Mouse (Mus musculus) left cerebral cortex, adult 2 months (tissue): ENCODE measurements around the gene Olfr878. TPM values are rescaled to one million over a fixed set of nuclear protein-coding genes. Genes with fewer than 3 reads are reported as not detected.

ENCODE experiments used
- DNase-seq, 2 experiments: peaks; one replicate each; pipeline ENCODE4 v3.0.0; 2021 to 2022; ENCODE audit warnings: low spot score in 2 of 2, mixed read lengths in 1 of 2; ENCODE audit errors: extremely low spot score in 1 of 2
- H3K27ac ChIP-seq: fragments of 200-600 bp; 2 replicates; pipeline ENCODE4 v1.8.1; 2022
- H3K4me3 ChIP-seq: fragments of 200-600 bp; 2 replicates; pipeline ENCODE4 v1.8.1; 2022
- CTCF ChIP-seq: fragments of 200-600 bp; IDR thresholded peaks from 2 replicates; pipeline ENCODE4 v1.8.1; 2022; ENCODE audit warnings: antibody characterized with exemption, mild to moderate bottlenecking, moderate library complexity
- intact Hi-C: fragments of 180-260 bp; cut with DNase I; formaldehyde crosslinking; loops from one replicate; pipeline ENCODE4 v1.15.1; 2025
- long read RNA-seq, 2 experiments: library from polyadenylated mRNA; stranded (forward); transcript quantifications; one replicate each; pipeline ENCODE4 v2.0.0; 2021; ENCODE audit warnings: borderline mapping rate in 2 of 2
- total RNA-seq, 2 experiments: library from RNA; stranded (reverse); gene quantifications; 2 replicates each; pipeline ENCODE4 v1.2.3; 2021

Gene Olfr878
- under 1 TPM; 0.23 to 0.36 TPM for total RNA-seq
- long read RNA-seq, experiment 1, result 0 reads
- long read RNA-seq, experiment 2, result 0 reads

DNA sequence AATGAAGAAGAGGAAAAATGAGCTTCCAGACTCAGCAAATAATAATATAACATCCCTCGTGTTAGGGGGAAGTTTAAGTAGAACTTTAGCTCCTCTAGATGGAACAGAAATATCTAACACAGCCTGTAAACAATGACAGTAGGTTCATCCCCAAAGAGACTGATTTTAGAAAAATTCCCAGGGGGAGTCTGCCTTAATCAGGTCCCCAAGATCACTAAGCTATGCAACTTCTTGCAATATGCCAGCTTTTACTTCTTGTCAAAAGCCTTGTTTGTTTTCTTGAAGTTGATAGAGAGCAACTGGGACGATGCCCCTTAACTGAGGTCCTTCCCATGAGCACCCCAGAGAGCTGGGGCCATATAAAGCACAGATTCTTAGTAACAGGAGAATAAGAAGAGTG is at the start of gene Olfr878:
TSS of gene Olfr878 (plus strand) at position 301 of the 400 bp plus-strand sequence.
- Histone ChIP-seq H3K27ac (peak within 1 kb of the TSS; percentile 32), H3K4me3 (no peak within 1 kb of the TSS)
- intact Hi-C loops, result loop anchor here (5.0 kb wide), 1 partner anchor 105 kb away; no protein-coding TSS in a partner anchor
- TF ChIP-seq CTCF, result no peak
- DNase-seq, result no peak

DNA sequence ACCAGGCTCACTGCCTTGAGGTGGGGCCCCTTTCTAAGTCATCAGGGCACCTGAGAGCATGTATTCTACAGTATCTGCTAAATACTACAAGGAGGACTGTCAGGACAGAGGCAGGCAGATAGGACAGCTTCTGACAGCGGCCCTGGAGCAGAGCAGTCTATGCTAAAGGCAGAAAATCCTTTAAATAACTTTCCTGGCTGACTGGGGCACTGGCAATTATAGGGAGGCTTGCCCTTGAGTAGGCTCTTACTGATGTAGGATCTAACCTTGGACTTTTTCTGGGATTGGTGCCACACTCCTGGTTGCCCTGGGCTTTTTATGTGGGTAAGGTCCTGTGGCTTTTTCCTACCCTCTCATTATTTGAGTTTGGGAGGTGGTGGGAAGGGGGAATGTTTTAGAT is 47.4 kb upstream of the Olfr878 start:
- no peak for TF ChIP-seq CTCF
- intact Hi-C loops, result no loop called here
- no peak overlapping the region for H3K4me3 ChIP-seq
- H3K27ac ChIP-seq, result no peak overlapping the region
- DNase-seq, result no peak

DNA sequence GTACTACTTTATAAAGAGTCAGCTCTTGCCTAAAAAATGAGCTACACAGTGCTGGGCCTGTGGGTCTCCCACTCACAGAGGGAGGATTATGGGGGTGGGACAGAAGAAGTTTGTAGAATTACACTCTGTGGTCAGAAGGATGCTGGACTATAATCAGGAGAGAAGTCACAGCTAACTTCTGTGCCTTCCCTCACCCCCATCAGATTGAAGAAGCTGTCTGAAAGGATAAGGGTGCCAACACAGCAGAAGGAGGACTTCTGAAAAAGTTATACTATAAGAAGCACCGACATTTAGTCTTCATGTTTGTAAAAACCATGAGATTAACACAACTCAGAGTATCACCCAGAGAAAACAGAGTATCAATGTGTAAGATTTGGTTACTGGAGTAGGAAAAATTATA is 46.5 kb upstream of the Olfr878 start:
- no peak overlapping the region; the same call in 1 of the 2 replicates for H3K27ac ChIP-seq
- no peak overlapping the region for H3K4me3 ChIP-seq
- intact Hi-C loops, result no loop called here
- TF ChIP-seq CTCF, result no peak
- no peak for DNase-seq

DNA sequence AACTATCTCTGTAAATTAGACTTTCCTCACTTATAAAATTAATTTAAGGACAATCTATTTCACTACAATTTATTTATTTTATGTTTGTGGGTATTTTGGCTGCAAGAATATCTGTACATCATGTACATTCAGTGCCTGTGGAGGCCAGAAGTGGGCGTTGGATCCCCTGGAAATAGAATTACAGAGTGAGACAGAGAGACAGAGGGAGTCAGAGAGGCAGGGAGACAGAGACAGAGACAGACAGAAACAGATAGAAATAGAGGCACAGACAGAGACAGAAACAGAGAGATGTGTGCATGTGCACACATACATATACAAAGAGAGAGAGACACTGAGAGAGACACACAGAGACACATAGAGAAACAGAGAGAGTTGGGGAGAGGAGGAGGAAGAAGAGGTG is 46.1 kb upstream of the Olfr878 start:
- no peak for DNase-seq
- intact Hi-C loops, result no loop called here
- peak overlapping the region; percentile 50 for H3K27ac ChIP-seq

DNA sequence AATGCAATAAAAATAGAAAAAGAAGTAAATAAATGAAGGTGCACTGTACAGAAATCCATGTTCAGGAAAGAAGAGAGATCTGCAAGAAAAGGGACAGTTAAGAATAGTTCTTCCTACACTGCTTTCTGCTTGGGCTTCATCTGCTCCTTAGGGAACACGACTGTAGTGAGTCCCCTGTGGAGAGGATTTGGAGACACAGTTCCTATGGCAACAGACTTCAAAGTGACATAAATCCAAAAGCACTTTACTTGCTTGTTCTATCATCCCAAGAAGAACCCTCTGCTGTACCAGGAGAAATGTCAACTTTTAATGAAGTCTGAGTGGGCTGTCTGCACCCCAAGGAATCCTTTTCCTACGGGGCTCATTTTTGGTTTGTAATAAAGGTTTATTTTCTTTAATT is 26.7 kb upstream of the Olfr878 start:
- no peak for DNase-seq
- Histone ChIP-seq H3K4me3 (no peak overlapping the region), H3K27ac (peak overlapping the region; percentile 60)
- intact Hi-C loops, result no loop called here
- TF ChIP-seq CTCF, result no peak

More for the DNA sequence above, 46.1 kb upstream of the Olfr878 start:
- H3K4me3 ChIP-seq, result no peak overlapping the region
- TF ChIP-seq CTCF, result no peak

DNA sequence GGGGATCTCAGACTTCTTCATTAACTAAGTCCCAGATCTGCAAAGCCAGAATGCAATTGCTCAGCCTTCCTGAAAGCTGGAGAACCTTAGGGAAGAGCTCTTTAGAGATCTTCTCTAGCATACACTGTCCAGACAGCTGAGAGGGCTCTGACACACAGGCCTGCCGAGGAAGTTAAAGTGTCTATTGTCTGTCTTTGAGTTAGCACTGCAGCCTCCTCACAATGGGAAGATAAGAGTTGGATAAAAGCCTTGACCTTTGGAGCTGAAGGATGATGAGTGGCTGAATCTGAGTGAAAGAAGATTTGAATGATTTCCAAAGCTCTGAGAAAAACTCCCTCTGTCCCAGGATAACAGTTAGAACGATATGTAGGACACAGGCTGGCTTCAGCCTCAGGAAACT is 21.0 kb upstream of the Olfr878 start, which contains the start of gene Olfr145:
TSS of gene Olfr145 (plus strand) at position 64 of the 400 bp plus-strand sequence.
- TF ChIP-seq CTCF, result no peak
- DNase-seq, result no peak
- intact Hi-C loops, result no loop called here

DNA sequence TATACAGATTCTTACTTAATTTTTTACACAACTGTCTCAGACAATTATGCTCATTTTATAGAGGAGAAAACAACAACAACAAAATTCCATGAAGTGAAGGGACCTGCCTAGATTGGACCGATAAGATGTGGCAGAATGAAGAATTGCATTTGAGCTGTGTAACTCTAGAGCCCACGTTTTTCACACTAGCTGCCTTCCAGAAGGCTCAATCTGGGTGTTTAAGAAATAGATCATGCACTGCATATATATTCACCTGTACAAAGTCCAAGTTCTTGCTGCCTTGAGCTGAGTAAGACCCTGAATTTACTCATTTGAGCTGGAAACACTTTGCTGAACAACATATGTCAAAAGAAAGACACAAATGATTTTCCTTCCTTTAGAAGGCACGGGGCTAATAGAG is 12.1 kb upstream of the Olfr878 start:
- H3K4me3 ChIP-seq, result no peak overlapping the region
- peak overlapping the region; percentile 69 for H3K27ac ChIP-seq
- no peak for DNase-seq
- intact Hi-C loops, result loop anchor here (5.0 kb wide), 1 partner anchor 73 kb away; no protein-coding TSS in a partner anchor
- TF ChIP-seq CTCF, result peak; percentile 19

More for the DNA sequence above, 21.0 kb upstream of the Olfr878 start, which contains the start of gene Olfr145:
- H3K4me3 ChIP-seq, result no peak within 1 kb of the TSS
- H3K27ac ChIP-seq, result no peak within 1 kb of the TSS

DNA sequence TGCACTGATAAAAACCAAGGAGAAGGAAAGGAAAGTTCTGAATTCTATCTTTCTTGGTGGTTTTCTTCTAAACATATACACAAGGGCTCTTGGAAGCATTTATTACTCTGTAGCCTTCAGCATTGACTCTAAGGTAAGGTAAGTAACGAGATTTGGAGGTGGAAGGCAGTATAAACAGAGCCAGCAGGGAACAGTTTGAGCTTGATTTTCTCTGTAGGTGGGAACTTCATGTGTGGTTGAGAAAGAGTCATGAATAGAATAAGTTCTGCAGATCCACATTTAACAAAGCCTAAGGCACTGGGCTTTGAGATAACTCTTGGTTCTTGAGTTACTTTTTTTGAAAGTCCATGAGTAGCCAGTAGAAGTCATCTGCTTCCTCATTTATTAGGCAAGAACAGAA is 378 bp downstream of the Olfr878 start:
- Histone ChIP-seq H3K27ac (peak overlapping the region; percentile 32), H3K4me3 (no peak overlapping the region)
- intact Hi-C loops, result loop anchor here (5.0 kb wide), 1 partner anchor 106 kb away; no protein-coding TSS in a partner anchor
- no peak for DNase-seq
- no peak for TF ChIP-seq CTCF

DNA sequence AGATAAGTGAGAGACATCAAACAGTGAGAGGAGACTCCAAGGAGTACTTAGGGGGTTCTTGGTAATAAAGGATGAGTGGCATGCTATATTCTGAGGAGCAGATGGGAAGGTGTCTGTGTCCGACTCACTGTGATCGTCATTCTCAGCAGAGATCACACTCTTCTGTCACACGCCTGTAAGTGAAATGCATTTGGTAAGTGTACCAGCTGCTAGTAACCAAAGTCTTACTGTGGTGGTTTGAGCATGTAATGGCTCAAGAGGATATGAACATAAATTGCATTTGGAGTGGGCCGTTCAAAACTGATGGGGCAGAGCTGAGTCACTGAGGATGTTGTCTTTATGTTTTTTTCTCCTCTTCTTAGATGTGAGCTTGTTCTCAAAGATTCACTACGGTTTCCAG is 6.6 kb downstream of the Olfr878 start:
- intact Hi-C loops, result no loop called here
- no peak for DNase-seq
- no peak for TF ChIP-seq CTCF

DNA sequence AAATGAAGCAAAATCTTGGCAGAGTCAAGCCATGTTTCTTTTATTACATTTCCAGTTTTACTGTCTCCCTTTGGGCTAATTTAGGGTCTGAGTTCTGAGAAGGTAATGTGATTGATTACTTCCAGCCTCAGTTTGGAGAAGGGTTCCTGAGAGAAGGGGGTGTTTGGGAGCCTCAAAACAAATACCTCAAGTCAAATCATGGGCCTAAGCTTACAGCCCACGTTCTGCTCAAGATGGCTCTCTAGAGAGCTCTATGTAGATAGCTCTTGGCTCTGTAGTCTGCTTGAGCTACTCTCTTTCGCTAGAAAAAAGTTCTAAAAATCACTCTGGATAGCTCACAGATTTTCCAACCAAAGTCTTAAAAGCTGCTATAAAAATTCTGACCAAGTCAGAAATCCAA is 7.8 kb downstream of the Olfr878 start:
- intact Hi-C loops, result no loop called here
- TF ChIP-seq CTCF, result no peak

More for the DNA sequence above, 6.6 kb downstream of the Olfr878 start:
- peak overlapping the region; percentile 3; the same call in 1 of the 2 replicates for H3K27ac ChIP-seq
- no peak overlapping the region for H3K4me3 ChIP-seq

DNA sequence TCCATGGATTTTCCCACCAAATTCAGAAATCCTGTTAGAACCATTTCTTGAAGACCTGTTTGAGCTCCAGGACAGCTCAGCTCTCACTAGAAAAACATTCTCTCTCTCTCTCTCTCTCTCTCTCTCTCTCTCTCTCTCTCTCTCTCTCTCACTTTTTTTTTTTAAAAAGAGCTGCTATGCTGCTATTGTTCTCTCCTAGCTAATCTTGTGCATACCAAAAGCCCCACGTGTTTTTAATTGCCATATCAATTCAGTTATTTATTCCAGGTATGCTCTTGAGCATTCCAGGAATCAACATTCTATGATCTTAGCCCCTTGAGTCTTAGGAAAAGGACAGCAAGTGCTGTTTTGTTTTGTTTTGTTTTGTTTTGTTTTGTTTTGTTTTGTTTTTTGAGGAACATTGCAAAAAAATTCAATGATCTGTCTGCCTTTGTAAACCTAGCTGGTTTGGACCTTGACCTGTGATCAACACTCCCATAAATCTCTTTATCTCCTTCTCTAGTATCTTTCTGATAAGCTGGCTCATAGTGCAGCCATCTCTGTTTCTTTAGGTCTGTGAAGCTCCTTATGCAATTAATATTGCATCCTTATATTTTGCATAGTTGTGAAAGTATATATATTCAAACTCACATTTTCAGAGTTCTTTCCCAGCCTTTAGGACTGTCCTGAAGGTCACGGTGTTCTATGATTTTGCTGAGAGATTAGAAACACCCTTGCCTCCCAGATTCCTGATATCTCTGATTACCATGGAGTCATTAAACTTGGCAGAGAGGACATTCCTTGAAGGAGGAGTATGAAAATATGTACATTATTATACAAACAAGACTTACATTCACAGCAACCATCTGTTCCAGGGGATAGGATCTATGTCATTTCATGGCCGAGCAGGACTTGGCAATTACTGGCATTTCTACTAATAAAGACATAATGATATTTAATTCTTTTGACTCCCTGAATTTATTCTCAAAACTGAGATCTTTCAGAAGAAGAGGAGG is 8.7 kb downstream of the Olfr878 start:
- DNase-seq, result no peak
- intact Hi-C loops, result no loop called here
- H3K4me3 ChIP-seq, result no peak overlapping the region
- no peak overlapping the region for H3K27ac ChIP-seq
- TF ChIP-seq CTCF, result no peak

More for the DNA sequence above, 7.8 kb downstream of the Olfr878 start:
- no peak for DNase-seq
- Histone ChIP-seq H3K4me3 (no peak overlapping the region), H3K27ac (no peak overlapping the region)

DNA sequence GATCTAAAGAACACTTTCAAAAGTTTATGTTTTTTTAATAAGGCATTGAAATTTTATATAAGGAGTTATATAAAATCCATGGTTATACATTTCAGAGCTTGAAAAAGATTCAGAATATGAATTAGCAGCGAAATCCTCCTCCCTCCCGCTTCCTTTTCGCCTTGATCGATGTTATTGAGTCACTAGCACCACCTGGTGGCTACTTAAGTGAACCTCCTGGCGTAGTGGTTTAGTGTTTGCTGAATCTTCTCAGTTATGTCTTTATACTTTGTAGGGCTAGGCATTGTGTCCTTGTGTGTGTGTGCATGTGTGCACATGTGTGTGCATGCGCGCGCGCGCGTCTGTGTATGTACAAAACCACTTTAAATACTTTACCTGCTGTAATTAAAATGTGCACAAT is 14.9 kb downstream of the Olfr878 start:
- intact Hi-C loops, result loop anchor here (2.0 to 10.0 kb wide), 6 partner anchors 70 to 468 kb away; no protein-coding TSS in a partner anchor
- TF ChIP-seq CTCF, result peak; percentile 90
- peak overlapping the region; percentile 67 for H3K27ac ChIP-seq
- no peak overlapping the region for H3K4me3 ChIP-seq
- peak; percentile 65 to 68 for DNase-seq
